Mouse (Mus musculus): ENCODE results near the gene Rasgef1b. TPM values are rescaled to one million over a fixed set of nuclear protein-coding genes. Genes with fewer than 3 reads are reported as not detected.

Gene Rasgef1b
- polyA plus RNA-seq, 1 experiment, result 4.5 TPM

GRCm38 (mm10) chr5:99752670-99753231 is 23.9 kb upstream of the Rasgef1b start:
- Histone ChIP-seq H3K27ac (ENCODE audit: control insufficient read depth, insufficient read depth, low read length) (no peak overlapping the region), H3K4me3 (ENCODE audit: control insufficient read depth, insufficient read depth, low read length) (no peak overlapping the region), H3K36me3 (ENCODE audit: control insufficient read depth, insufficient read depth, low read length) (no peaks in the 10 kb centered on the region), H3K4me1 (replicated peaks; ENCODE audit: control insufficient read depth, insufficient read depth, low read length) (no peaks in the 10 kb centered on the region), H3K27me3 (ENCODE audit: control insufficient read depth, insufficient read depth, low read length) (no peaks in the 10 kb centered on the region)
- no peak for TF ChIP-seq POLR2A (IDR thresholded peaks at IDR 0.05; ENCODE audit: control insufficient read depth, extremely low read depth, insufficient read depth, low read length, poor library complexity)
- TF ChIP-seq CTCF (IDR thresholded peaks at IDR 0.05; ENCODE audit: borderline replicate concordance, control insufficient read depth, extremely low read depth, insufficient read depth, low read length, poor library complexity), result no peak
- no peak for DNase-seq
- 88% methylated on average over 5 of the region's 5 CpGs for WGBS

- Histone ChIP-seq H3K4me1 (replicated peaks; ENCODE audit: control insufficient read depth, insufficient read depth, low read length) (no peaks in the 10 kb centered on the region), H3K4me3 (ENCODE audit: control insufficient read depth, insufficient read depth, low read length) (no peak overlapping the region), H3K27ac (ENCODE audit: control insufficient read depth, insufficient read depth, low read length) (no peak overlapping the region), H3K27me3 (ENCODE audit: control insufficient read depth, insufficient read depth, low read length) (no peaks in the 10 kb centered on the region), H3K36me3 (ENCODE audit: control insufficient read depth, insufficient read depth, low read length) (no peaks in the 10 kb centered on the region)
- no peak for TF ChIP-seq CTCF (IDR thresholded peaks at IDR 0.05; ENCODE audit: borderline replicate concordance, control insufficient read depth, extremely low read depth, insufficient read depth, low read length, poor library complexity)
- no peak for TF ChIP-seq POLR2A (IDR thresholded peaks at IDR 0.05; ENCODE audit: control insufficient read depth, extremely low read depth, insufficient read depth, low read length, poor library complexity)
- no peak for DNase-seq
- 86% methylated on average over 10 of the region's 10 CpGs for WGBS
Measured at GRCm38 (mm10) chr5:99748417-99748816, 19.6 kb upstream of the Rasgef1b start.

GRCm38 (mm10) chr5:99746087-99746486 is 17.2 kb upstream of the Rasgef1b start:
- Histone ChIP-seq H3K4me3 (ENCODE audit: control insufficient read depth, insufficient read depth, low read length) (no peak overlapping the region), H3K27me3 (ENCODE audit: control insufficient read depth, insufficient read depth, low read length) (no peaks in the 10 kb centered on the region), H3K4me1 (replicated peaks; ENCODE audit: control insufficient read depth, insufficient read depth, low read length) (no peaks in the 10 kb centered on the region), H3K36me3 (ENCODE audit: control insufficient read depth, insufficient read depth, low read length) (no peaks in the 10 kb centered on the region), H3K27ac (ENCODE audit: control insufficient read depth, insufficient read depth, low read length) (no peak overlapping the region)
- WGBS, result 83% methylated on average over 7 of the region's 7 CpGs
- no peak for DNase-seq
- TF ChIP-seq POLR2A (IDR thresholded peaks at IDR 0.05; ENCODE audit: control insufficient read depth, extremely low read depth, insufficient read depth, low read length, poor library complexity) (no peak), CTCF (IDR thresholded peaks at IDR 0.05; ENCODE audit: borderline replicate concordance, control insufficient read depth, extremely low read depth, insufficient read depth, low read length, poor library complexity) (no peak)

GRCm38 (mm10) chr5:99742874-99743273 is 14.0 kb upstream of the Rasgef1b start:
- Histone ChIP-seq H3K27me3 (ENCODE audit: control insufficient read depth, insufficient read depth, low read length) (no peaks in the 10 kb centered on the region), H3K4me1 (replicated peaks; ENCODE audit: control insufficient read depth, insufficient read depth, low read length) (no peaks in the 10 kb centered on the region), H3K27ac (ENCODE audit: control insufficient read depth, insufficient read depth, low read length) (no peak overlapping the region), H3K36me3 (ENCODE audit: control insufficient read depth, insufficient read depth, low read length) (no peaks in the 10 kb centered on the region), H3K4me3 (ENCODE audit: control insufficient read depth, insufficient read depth, low read length) (no peak overlapping the region)
- TF ChIP-seq POLR2A (IDR thresholded peaks at IDR 0.05; ENCODE audit: control insufficient read depth, extremely low read depth, insufficient read depth, low read length, poor library complexity), result no peak
- no peak for TF ChIP-seq CTCF (IDR thresholded peaks at IDR 0.05; ENCODE audit: borderline replicate concordance, control insufficient read depth, extremely low read depth, insufficient read depth, low read length, poor library complexity)
- no peak for DNase-seq
- 91% methylated on average over 7 of the region's 7 CpGs for WGBS

- TF ChIP-seq CTCF (IDR thresholded peaks at IDR 0.05; ENCODE audit: borderline replicate concordance, control insufficient read depth, extremely low read depth, insufficient read depth, low read length, poor library complexity), result no peak
- TF ChIP-seq POLR2A (IDR thresholded peaks at IDR 0.05; ENCODE audit: control insufficient read depth, extremely low read depth, insufficient read depth, low read length, poor library complexity), result no peak
- DNase-seq, result no peak
- 59% methylated on average over 8 of the region's 8 CpGs for WGBS
- Histone ChIP-seq H3K27me3 (ENCODE audit: control insufficient read depth, insufficient read depth, low read length) (no peaks in the 10 kb centered on the region), H3K4me3 (ENCODE audit: control insufficient read depth, insufficient read depth, low read length) (no peak overlapping the region), H3K36me3 (ENCODE audit: control insufficient read depth, insufficient read depth, low read length) (no peaks in the 10 kb centered on the region), H3K27ac (ENCODE audit: control insufficient read depth, insufficient read depth, low read length) (no peak overlapping the region), H3K4me1 (replicated peaks; ENCODE audit: control insufficient read depth, insufficient read depth, low read length) (no peaks in the 10 kb centered on the region)
Measured at GRCm38 (mm10) chr5:99742056-99742455, 13.2 kb upstream of the Rasgef1b start.

GRCm38 (mm10) chr5:99737937-99738727 is 9.3 kb upstream of the Rasgef1b start:
- no peaks in the 10 kb centered on the region for H3K4me1 ChIP-seq (replicated peaks; ENCODE audit: control insufficient read depth, insufficient read depth, low read length)
- no peaks in the 10 kb centered on the region for H3K36me3 ChIP-seq (ENCODE audit: control insufficient read depth, insufficient read depth, low read length)
- TF ChIP-seq CTCF (IDR thresholded peaks at IDR 0.05; ENCODE audit: borderline replicate concordance, control insufficient read depth, extremely low read depth, insufficient read depth, low read length, poor library complexity), result no peak
- no peak for TF ChIP-seq POLR2A (IDR thresholded peaks at IDR 0.05; ENCODE audit: control insufficient read depth, extremely low read depth, insufficient read depth, low read length, poor library complexity)
- no peaks in the 10 kb centered on the region for H3K27me3 ChIP-seq (ENCODE audit: control insufficient read depth, insufficient read depth, low read length)
- DNase-seq, result no peak
- WGBS, result 66% methylated on average over 10 of the region's 10 CpGs
- H3K27ac ChIP-seq (ENCODE audit: control insufficient read depth, insufficient read depth, low read length), result no peak overlapping the region
- no peak overlapping the region for H3K4me3 ChIP-seq (ENCODE audit: control insufficient read depth, insufficient read depth, low read length)
